Mouse (Mus musculus) cortical plate, adult 2 months (tissue): ENCODE measurements around the gene Slc35c1.

Experiments used
- CTCF ChIP-seq: fragments of 200-500 bp; IDR thresholded peaks from 2 replicates; pipeline ENCODE4 v1.5.1; 2011; ENCODE audit warnings: mild to moderate bottlenecking, control low read depth, low read length; ENCODE audit not compliant: insufficient read depth; ENCODE audit errors: extremely low read depth
- POLR2A ChIP-seq: fragments of 200-500 bp; IDR thresholded peaks from 2 replicates; pipeline ENCODE4 v1.6.1; 2011; ENCODE audit warnings: mild to moderate bottlenecking, low read length, control low read depth; ENCODE audit not compliant: insufficient read depth; ENCODE audit errors: extremely low read depth

- no peak for TF ChIP-seq POLR2A
- no peak for TF ChIP-seq CTCF
These were observed 6.2 kb downstream of the Slc35c1 start for GRCm38 (mm10) chr2:92454166-92454565.
